Mouse (Mus musculus) thymus, adult 18-20 months (tissue): ENCODE results near the gene Gm44805.

Source experiments
- DNase-seq, 2 experiments: peaks; one replicate each; pipeline ENCODE4 v3.0.0; 2022; ENCODE audit warnings: mixed read lengths in 2 of 2

Gene Gm44805

GRCm38 (mm10) chr7:19676662-19677061 lies 4.6 kb downstream of the Gm44805 start:
- DNase-seq, result no peak

GRCm38 (mm10) chr7:19675824-19676223 lies 5.4 kb downstream of the Gm44805 start:
- DNase-seq, result no peak

GRCm38 (mm10) chr7:19673083-19673699 lies 8.0 kb downstream of the Gm44805 start:
- no peak for DNase-seq

- DNase-seq, result no peak
These were observed 9.7 kb downstream of the Gm44805 start for GRCm38 (mm10) chr7:19671511-19671910.

- DNase-seq, result peak; percentile 64 to 79
These were observed 12.1 kb downstream of the Gm44805 start for GRCm38 (mm10) chr7:19668947-19669721.

GRCm38 (mm10) chr7:19667434-19667833 lies 13.8 kb downstream of the Gm44805 start:
- no peak for DNase-seq

- DNase-seq, result no peak
These were observed 14.5 kb downstream of the Gm44805 start for GRCm38 (mm10) chr7:19666750-19667149.

GRCm38 (mm10) chr7:19664955-19665841 lies 16.0 kb downstream of the Gm44805 start, which contains the start of gene Clptm1:
TSS of gene Clptm1 (minus strand) at chr7:19665033.
- peak; percentile 92 to 96 for DNase-seq

GRCm38 (mm10) chr7:19664455-19664954 lies 16.7 kb downstream of the Gm44805 start:
- DNase-seq, result no peak

- peak; percentile 9 to 11 for DNase-seq
These were observed 17.3 kb downstream of the Gm44805 start for GRCm38 (mm10) chr7:19663940-19664339.

GRCm38 (mm10) chr7:19652614-19653013 lies 28.6 kb downstream of the Gm44805 start:
- DNase-seq, result no peak

GRCm38 (mm10) chr7:19651063-19651786 lies 30.0 kb downstream of the Gm44805 start:
- DNase-seq, result no peak

- no peak for DNase-seq
These were observed 40.0 kb downstream of the Gm44805 start for GRCm38 (mm10) chr7:19641223-19641622.

GRCm38 (mm10) chr7:19635074-19635827 lies 46.0 kb downstream of the Gm44805 start:
- no peak for DNase-seq

- no peak for DNase-seq
These were observed 46.6 kb downstream of the Gm44805 start for GRCm38 (mm10) chr7:19634591-19634990.

- no peak for DNase-seq
These were observed 47.4 kb downstream of the Gm44805 start for GRCm38 (mm10) chr7:19633855-19634254.

- DNase-seq, result no peak
These were observed 48.0 kb downstream of the Gm44805 start for GRCm38 (mm10) chr7:19633197-19633596.

GRCm38 (mm10) chr7:19632720-19633119 lies 48.5 kb downstream of the Gm44805 start:
- DNase-seq, result no peak

- DNase-seq, result no peak
These were observed 48.9 kb downstream of the Gm44805 start for GRCm38 (mm10) chr7:19632275-19632674.

GRCm38 (mm10) chr7:19629361-19629734 lies 51.9 kb downstream of the Gm44805 start, which contains the start of gene Relb:
TSS of gene Relb (minus strand) at chr7:19629438.
- peak; percentile 75 to 84 for DNase-seq
